Comparison of ENCODE assay signal across 12 mouse cellular contexts in the genomic region with DNA sequence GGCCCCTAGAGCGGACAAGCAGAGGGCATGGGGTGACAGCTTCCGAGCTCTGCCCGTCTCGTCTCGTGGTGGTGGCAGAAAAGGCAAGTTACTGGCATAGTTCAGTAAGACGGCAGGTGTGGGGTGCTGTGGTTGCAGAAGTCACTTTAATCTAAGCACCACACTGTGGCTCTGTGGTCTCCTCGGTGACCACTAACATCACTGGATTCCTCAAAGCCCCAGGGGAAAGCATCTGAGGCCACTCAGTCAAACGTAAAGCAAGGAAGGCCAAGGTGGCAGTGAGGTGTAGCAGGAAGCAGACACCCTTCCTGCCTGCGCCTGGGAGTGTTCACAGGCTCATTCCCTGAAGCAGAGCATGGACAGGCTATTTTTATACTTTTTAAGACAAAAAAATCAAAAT. TPM values are rescaled to one million over a fixed set of nuclear protein-coding genes. Genes with fewer than 3 reads are reported as not detected.
DNase-seq lines count a peak whose midpoint lies in the region; ATAC-seq and TF ChIP-seq lines count a peak whose summit lies in the region.
"Had no signal": no experiment of that assay in that cellular context is flagged by ENCODE, and none has a peak within 500 bp of the region (broad histone marks: within the 10 kb centered on the region; RNA-seq: fewer than 3 reads in every experiment).

No protein-coding gene starts in this region.

- H3ac ChIP-seq in C2C12 (ENCODE audit: control insufficient read depth, insufficient read length, low read depth), result no peak overlapping the region

- H3K79me2 ChIP-seq in C2C12 (ENCODE audit: control insufficient read depth, insufficient read depth), result no peaks in the 10 kb centered on the region

- ATAC-seq in inflammation-experienced regulatory T-cells, adult 6 months, result peak; percentile 10
- ATAC-seq in neutrophil, adult 5-6 weeks (ENCODE audit: extremely low read depth, insufficient number of reproducible peaks, low FRiP score, poor library complexity, severe bottlenecking), result peak; percentile 39; the same call in 1 of the 2 replicates
- no peak for ATAC-seq in megakaryocyte, adult 5-6 weeks (ENCODE audit: poor library complexity, severe bottlenecking)
- ATAC-seq: midbrain, embryonic 15.5 days had no signal

- no peak for TF ChIP-seq POLR2A in kidney, adult 2 months (IDR thresholded peaks at IDR 0.05; ENCODE audit: low read depth, low read length)

- 65% methylated on average over 9 of the region's 9 CpGs for WGBS in kidney, adult 2 months

- no peaks in the 10 kb centered on the region for H3K79me3 ChIP-seq in C2C12 (ENCODE audit: low read depth)

- no peak overlapping the region; the same call in 1 of the 2 replicates for H3K27ac ChIP-seq in kidney, adult 2 months (ENCODE audit: insufficient read depth, low read depth, low read length)
- H3K27ac ChIP-seq: limb, embryonic 15.5 days; midbrain, embryonic 15.5 days had no signal

- H3K4me1 ChIP-seq in kidney, adult 2 months (ENCODE audit: control insufficient read depth, insufficient read depth, low read length), result 0 out of 2 replicates have a peak, but pooled peaks cover 3% of the 10 kb centered on the region

- H3K36me3 ChIP-seq in kidney, adult 2 months (ENCODE audit: control insufficient read depth, insufficient read depth, low read length), result no peaks in the 10 kb centered on the region
- H3K36me3 ChIP-seq in C2C12 (ENCODE audit: control insufficient read depth, insufficient read depth), result peaks cover 4% of the 10 kb centered on the region
- H3K36me3 ChIP-seq: limb, embryonic 15.5 days; midbrain, embryonic 15.5 days had no signal

- TF ChIP-seq CTCF in kidney, adult 2 months (conservative IDR thresholded peaks at IDR 0.05; ENCODE audit: insufficient read depth, insufficient read length, low read depth, low read length), result no peak
- no peak for TF ChIP-seq CTCF in C2C12 (IDR thresholded peaks at IDR 0.05; ENCODE audit: control insufficient read depth, insufficient read depth, insufficient read length)

- no peak overlapping the region for H3K4me3 ChIP-seq in kidney, adult 2 months (ENCODE audit: insufficient read depth, low read depth, low read length)
- H3K4me3 ChIP-seq in C2C12 (ENCODE audit: insufficient read depth, poor library complexity, severe bottlenecking), result no peak overlapping the region
- H3K4me3 ChIP-seq: limb, embryonic 15.5 days; midbrain, embryonic 15.5 days had no signal

- DNase-seq in kidney, adult 2 months, result peak; percentile 67
- no peak for DNase-seq in kidney, postnatal 10 days
- no peak for DNase-seq in cerebellum, adult 18-20 months
- DNase-seq in embryo, embryonic 9.5 days (ENCODE audit: extremely low spot score), result no peak
- DNase-seq: adrenal gland, adult 2 months; cerebellum, postnatal 10 days had no signal

- no peaks in the 10 kb centered on the region for H3K27me3 ChIP-seq in kidney, adult 2 months (replicated peaks; ENCODE audit: control insufficient read depth, insufficient read depth, low read length)
- no peaks in the 10 kb centered on the region for H3K27me3 ChIP-seq in C2C12 (ENCODE audit: control insufficient read depth, insufficient read depth, insufficient read length)
- H3K27me3 ChIP-seq: limb, embryonic 15.5 days; midbrain, embryonic 15.5 days had no signal

TF ChIP-seq in C2C12, 6 proteins besides CTCF, POLR2A, EP300 and RAD21:
- TF ChIP-seq FOSL1 (IDR thresholded peaks at IDR 0.05; ENCODE audit: insufficient read depth, low read length, poor library complexity, severe bottlenecking) (no peak), MYOD1 (IDR thresholded peaks at IDR 0.05; ENCODE audit: control insufficient read depth, insufficient read length, low read depth) (peak; percentile 64), CEBPB (IDR thresholded peaks at IDR 0.05; ENCODE audit: low read depth) (no peak)

RNA-seq across cellular contexts. Expression of a gene that starts 38.4 kb away (rescaled TPM):
- 3.3 and 4.1 TPM in 2 replicates for polyA plus RNA-seq in kidney, adult 2 months (2012; rRNA removed)
- polyA plus RNA-seq in C2C12 (2012; fragmentation: generic; extraction: Trizol), result not detected
- polyA plus RNA-seq in inflammation-experienced regulatory T-cells, adult 6 months (2017; shearing (Covaris generic)), result 10 to 100 TPM in 1 of 3 experiments, 1 to 10 TPM in 2; 3.3 to 10.1 (median 9.1) TPM
- total RNA-seq in neutrophil, adult 5-6 weeks (2017), result 0.23 and 0.25 TPM in 2 replicates
- not detected in 2 replicates for total RNA-seq in megakaryocyte, adult 5-6 weeks (2015)
- not detected in 2 replicates for total RNA-seq in megakaryocyte, adult 5-6 weeks (2017)

RNA-seq across cellular contexts. Expression of a gene that starts 43.4 kb away (rescaled TPM):
- polyA plus RNA-seq in kidney, adult 2 months (2012; rRNA removed), result 3.2 and 4.1 TPM in 2 replicates
- 1.2 TPM for polyA plus RNA-seq in C2C12 (2012; fragmentation: generic; extraction: Trizol)
- polyA plus RNA-seq in inflammation-experienced regulatory T-cells, adult 6 months (2017; shearing (Covaris generic)), result 10 to 100 TPM in 2 of 3 experiments, 1 to 10 TPM in 1; 4.6 to 23.5 (median 19.0) TPM
- total RNA-seq in neutrophil, adult 5-6 weeks (2017), result 46.4 and 50.0 TPM in 2 replicates
- total RNA-seq in megakaryocyte, adult 5-6 weeks (2015), result 147 and 166 TPM in 2 replicates
- total RNA-seq in megakaryocyte, adult 5-6 weeks (2017), result 63.8 and 71.2 TPM in 2 replicates
